Mouse (Mus musculus) right cerebral cortex, postnatal 10 days (tissue): Measurements from ENCODE around the gene Gm5072.
"Not testable (repeated sequence)": the region's sequence is repeated elsewhere in the genome, so short reads cannot be mapped to it uniquely, and the experiment has no call there.

ENCODE experiments used
- DNase-seq, 2 experiments: peaks; one replicate each; pipeline ENCODE4 v3.0.0; 2021; ENCODE audit warnings: low spot score in 2 of 2

The Gm5072 gene

GRCm38 (mm10) chrX:91392200-91392599, at the start of gene Gm5072:
Gene Gm5072 (plus strand): TSS chrX:91392500.
- DNase-seq = not testable (repeated sequence)
